Mouse (Mus musculus) left cerebral cortex, postnatal 4 days (tissue): ENCODE results near the gene Apoc1. TPM values are rescaled to one million over a fixed set of nuclear protein-coding genes. Genes with fewer than 3 reads are reported as not detected.

Experiments
- DNase-seq: peaks from one replicate; pipeline ENCODE4 v3.0.0-alpha.2; 2022
- intact Hi-C: fragments of 180-260 bp; cut with DNase I; formaldehyde crosslinking; loops from one replicate; pipeline ENCODE4 v1.15.1; 2025
- total RNA-seq, 2 experiments: library from RNA; stranded (reverse); gene quantifications; 2 replicates each; pipeline ENCODE4 v1.2.3; 2021

The Apoc1 gene
- total RNA-seq, 2 experiments from 2014 or later, result 2.1 to 3.6 TPM

GRCm38 (mm10) chr7:19710650-19711049 is 18.2 kb upstream of the Apoc1 start:
- DNase-seq, result no peak
- intact Hi-C loops, result no loop called here

- DNase-seq, result no peak
- intact Hi-C loops, result loop anchor here (10.0 kb wide), 1 partner anchor 300 kb away; the partner anchor contains the start of genes Ckm and Klc3
These were observed 12.8 kb upstream of the Apoc1 start for GRCm38 (mm10) chr7:19705271-19705670.

DNA sequence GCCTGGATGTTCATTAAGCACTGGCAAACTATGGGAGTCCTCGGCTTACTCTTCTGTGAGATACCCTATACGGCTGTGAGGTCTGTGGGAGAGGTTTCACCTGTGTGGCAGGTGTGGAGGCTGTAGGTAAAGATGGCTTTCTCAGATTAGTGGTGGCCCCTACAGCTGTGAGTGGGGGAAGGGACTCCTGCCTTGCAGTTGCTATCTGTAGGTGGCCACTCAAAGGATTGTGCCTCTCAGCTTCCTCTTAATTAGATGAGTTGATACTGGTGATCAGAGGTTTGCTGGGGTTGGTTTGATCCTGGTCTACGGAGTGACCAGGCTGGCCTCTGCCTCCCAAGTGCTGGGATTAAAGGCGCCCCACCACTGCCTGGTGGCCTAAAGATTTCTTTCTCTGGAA is 12.0 kb upstream of the Apoc1 start:
- intact Hi-C loops, result loop anchor here (10.0 kb wide), 1 partner anchor 300 kb away; the partner anchor contains the start of genes Ckm and Klc3
- DNase-seq, result no peak

GRCm38 (mm10) chr7:19702859-19703555 is 10.5 kb upstream of the Apoc1 start:
- intact Hi-C loops, result loop anchor here (10.0 kb wide), 1 partner anchor 298 kb away; the partner anchor contains the start of genes Ckm and Klc3
- no peak for DNase-seq

GRCm38 (mm10) chr7:19701069-19701761 is 8.8 kb upstream of the Apoc1 start:
- intact Hi-C loops, result loop anchor here (1.0 to 10.0 kb wide), 2 partner anchors 34 to 296 kb away; partner anchors contain the start of genes Ckm and Klc3
- DNase-seq, result peak; percentile 73

GRCm38 (mm10) chr7:19700299-19701068 is 8.0 kb upstream of the Apoc1 start:
- no peak for DNase-seq
- intact Hi-C loops, result loop anchor here (1.0 to 10.0 kb wide), 2 partner anchors 33 to 296 kb away; partner anchors contain the start of genes Ckm and Klc3

GRCm38 (mm10) chr7:19699827-19700148 is 7.3 kb upstream of the Apoc1 start:
- no peak for DNase-seq
- intact Hi-C loops, result loop anchor here (10.0 kb wide), 1 partner anchor 295 kb away; the partner anchor contains the start of genes Ckm and Klc3

- DNase-seq, result peak; percentile 76
- intact Hi-C loops, result no loop called here
These were observed 6.7 kb upstream of the Apoc1 start, which contains the start of gene Apoe for GRCm38 (mm10) chr7:19698907-19699826. Gene Apoe (minus strand): TSS chr7:19699188.

DNA sequence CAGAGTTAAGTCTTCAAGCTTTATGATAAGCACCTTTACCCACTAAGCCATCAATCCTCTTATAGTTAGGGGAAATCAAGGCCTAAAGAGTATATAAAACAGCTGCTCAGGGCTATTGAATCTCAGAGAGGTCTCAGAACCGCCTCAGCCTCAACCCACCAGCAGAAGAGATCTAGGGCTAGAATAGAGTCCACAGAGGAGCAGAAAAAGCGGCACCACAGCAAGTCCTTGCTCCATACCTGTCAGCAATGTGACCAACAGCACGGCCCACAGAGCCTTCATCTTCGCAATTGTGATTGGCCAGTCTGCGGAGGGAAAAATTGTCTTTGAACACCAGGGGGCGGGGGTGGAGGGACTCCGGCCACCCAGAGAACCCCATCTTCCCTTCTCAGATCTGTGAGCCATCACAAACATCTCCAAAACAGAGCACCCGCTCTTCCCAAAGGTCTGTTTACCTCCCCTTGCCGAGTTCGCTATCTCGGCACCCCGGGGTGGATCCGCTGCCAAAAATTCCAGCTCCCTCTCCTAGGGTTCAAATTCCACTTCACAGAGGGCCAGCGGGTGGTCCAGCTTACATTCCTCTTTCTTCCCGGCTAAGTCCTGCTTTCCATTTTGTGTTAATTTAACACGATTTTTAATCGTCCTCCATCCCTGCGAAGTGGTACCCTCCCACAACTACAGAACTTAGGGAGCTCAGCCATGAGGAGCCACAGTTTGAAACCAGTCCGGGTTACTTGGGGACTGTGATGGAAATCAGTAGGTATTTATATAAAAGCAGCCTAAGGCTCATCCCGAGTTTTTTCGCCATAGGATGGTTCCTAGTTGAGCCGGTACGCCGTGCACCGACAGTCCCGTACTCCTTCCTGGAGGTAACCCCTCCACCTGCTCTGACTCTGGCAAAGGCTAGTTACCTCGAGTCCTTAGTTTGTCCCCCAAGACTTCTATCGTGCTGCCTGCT is 5.8 kb upstream of the Apoc1 start:
- intact Hi-C loops, result no loop called here

DNA sequence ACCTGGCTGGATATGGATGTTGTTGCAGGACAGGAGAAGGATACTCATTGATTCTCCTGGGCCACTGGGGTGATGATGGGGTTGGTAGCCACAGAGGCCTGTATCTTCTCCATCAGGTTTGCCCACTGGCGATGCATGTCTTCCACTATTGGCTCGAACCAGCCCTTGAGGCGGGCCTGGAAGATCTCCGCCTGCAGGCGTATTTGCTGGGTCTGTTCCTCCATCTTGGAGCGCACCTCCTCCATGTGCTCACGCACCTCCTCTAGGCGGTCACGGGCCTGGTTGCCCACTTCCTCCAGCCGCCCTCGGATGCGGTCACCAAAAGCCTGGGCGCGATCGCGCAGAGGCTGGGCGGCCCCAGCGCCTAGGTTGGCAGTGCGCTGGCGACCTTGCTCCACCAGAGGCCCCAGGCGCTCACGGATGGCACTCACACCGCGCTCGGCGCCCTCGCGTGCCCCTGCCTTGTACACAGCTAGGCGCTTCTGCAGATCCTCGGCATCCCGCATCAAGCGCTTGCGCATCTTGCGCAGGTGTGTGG is 3.9 kb upstream of the Apoc1 start:
- intact Hi-C loops, result no loop called here

More for the DNA sequence above, 5.8 kb upstream of the Apoc1 start:
- DNase-seq, result no peak

GRCm38 (mm10) chr7:19695881-19696280 is 3.4 kb upstream of the Apoc1 start:
- no peak for DNase-seq
- intact Hi-C loops, result no loop called here

More for the DNA sequence above, 3.9 kb upstream of the Apoc1 start:
- DNase-seq, result no peak

DNA sequence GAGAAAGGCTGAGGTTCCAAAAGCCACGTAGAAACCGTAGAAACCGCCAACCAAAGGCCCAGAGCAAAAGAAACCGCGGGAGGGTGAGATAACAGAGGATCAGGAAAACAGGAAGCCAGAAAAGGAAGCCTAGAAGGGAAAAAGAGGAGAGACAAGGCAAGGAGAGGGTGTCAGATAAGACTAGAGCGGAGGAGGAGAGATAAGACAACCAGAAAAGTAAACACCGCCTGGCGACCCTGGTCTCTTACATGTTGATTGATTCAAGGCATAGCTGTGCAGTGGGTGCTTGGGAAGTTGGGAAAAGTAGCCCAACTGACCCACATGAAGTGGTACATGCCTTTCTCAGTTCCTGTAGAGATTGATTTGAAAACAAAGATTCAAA is 2.7 kb upstream of the Apoc1 start:
- no peak for DNase-seq
- intact Hi-C loops, result no loop called here

DNA sequence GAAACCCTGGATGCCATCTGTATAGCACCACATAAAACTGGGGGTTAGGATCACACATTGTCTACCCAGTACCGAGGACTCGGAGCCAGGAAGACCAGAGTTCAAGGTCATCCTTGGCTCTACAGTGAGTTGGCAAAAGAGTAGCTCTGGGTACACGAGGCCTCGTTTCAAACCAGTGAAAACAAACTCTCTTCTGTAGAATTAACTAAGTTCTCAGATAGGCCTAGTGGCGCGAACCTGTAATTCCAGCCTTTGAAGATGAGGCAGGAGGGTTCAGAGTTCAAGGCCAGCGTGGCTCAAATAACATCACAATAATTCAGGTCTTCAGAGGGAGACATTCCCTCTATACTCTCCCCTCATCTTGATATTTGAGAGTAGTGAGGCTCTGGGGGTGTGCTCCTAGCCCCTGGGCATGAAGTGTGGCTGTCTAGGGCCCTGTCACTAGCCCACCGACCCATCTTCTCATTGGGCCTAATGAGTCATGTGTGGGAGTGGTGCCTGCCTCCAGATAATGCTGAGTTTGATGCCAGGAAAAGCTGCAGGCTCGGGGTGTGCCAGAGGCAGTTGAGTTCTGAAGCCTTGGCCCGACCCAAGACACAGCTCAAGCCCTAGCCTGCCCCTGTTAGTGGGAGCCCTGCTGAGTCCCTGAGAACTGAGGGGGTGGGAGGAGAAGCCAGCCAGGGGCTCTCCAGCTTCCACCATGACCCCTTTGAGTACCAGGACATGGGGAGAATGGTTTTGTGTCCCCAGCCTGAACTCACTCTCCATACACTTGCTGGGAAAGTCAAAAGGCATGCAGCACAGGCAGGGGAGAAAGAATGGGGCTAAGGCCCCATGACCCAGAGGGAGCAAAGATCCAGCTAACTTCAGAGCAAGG is 2.1 kb upstream of the Apoc1 start:
- intact Hi-C loops, result no loop called here
- no peak for DNase-seq

DNA sequence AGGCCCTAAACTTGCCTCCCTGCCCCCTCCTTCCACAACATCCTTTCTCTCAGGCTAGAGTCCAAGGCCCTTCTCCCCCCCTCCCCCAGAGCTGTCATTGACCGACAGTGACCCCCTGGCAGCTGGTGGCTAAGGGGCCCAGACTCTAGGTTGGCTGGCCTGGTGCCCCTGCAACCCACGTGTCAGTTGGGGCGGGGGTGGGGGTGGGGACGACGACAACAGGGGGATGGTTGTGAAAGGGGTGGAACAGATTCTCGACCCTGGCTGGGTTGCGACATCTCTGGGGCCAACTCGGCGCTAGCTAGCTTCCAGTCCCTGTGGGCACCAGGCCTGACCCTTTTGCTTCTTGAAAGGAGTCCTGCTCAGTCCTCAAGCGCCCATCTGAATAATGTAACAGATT is 961 bp upstream of the Apoc1 start:
- peak; percentile 87 for DNase-seq
- intact Hi-C loops, result no loop called here

GRCm38 (mm10) chr7:19691434-19691833 is 1.0 kb downstream of the Apoc1 start:
- DNase-seq, result no peak
- intact Hi-C loops, result no loop called here

DNA sequence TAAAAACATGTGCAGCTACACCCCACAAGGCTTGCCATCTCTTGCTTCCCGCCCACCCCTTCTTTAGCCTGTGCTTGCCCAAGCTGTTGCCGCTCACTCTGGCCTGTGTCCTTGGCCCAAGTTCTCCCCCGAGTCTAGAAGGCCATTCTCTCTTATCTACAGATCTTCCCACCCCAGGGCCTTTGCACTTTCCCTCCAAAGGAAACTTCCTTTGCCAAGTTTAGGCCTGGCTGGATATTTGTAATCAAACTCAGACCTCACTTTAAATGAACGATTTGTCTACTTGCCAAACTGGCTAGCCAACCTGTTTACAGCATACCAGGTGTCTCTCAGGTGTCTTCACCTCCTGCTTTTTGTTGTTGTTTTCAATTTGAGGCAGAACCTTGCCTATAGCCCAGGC is 1.6 kb downstream of the Apoc1 start:
- DNase-seq, result no peak
- intact Hi-C loops, result no loop called here

- intact Hi-C loops, result no loop called here
- no peak for DNase-seq
These were observed 3.8 kb downstream of the Apoc1 start for GRCm38 (mm10) chr7:19688611-19689010.

DNA sequence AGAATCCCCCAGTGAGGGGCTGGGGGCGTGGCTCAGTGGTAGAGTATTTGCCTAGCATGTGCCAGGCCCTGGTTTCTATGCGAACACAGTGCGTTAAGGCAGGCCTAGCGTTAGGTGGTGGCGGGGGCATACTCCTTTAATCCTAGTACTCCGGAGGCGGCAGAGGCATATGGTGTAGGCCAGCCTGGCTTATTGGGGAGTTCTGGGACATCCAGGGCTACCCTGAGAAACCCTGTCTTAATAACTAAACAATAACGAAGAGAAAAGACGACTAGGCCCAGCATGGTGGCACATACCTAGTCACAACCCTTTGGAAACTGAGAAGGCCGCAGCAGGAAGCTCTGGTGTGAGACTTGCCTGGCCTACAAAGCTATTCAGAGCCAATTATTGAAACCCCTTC is 4.4 kb downstream of the Apoc1 start:
- no peak for DNase-seq
- intact Hi-C loops, result no loop called here
